26 mouse cellular contexts compared by ENCODE assay signal in the genomic region with DNA sequence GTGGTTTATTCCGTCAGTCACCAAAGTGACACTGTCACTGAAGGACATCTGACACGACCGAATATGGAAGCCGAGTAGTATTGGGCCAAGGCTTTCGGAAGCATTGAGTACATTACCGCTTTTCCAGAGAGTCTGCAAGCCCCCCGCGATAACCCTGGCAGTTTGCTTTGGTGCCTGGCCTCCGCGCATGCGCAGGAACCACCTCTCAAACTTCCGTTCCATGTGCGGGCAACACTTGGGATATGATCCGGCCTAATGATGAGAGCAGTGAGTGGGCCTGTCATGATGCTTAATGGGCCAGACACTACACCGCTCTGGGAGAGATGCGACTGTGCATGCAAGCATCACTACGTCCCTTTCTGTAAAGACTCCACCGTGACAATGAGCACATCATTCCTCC. TPM values are rescaled to one million over a fixed set of nuclear protein-coding genes. Genes with fewer than 3 reads are reported as not detected.
"Had no signal": no experiment of that assay in that cellular context is flagged by ENCODE, and none has a peak within 500 bp of the region (broad histone marks: within the 10 kb centered on the region; RNA-seq: fewer than 3 reads in every experiment).

No protein-coding gene starts in this region.

- H3K27ac ChIP-seq: embryonic facial prominence, embryonic 10.5 days; embryonic facial prominence, embryonic 12.5 days; embryonic facial prominence, embryonic 13.5 days; embryonic facial prominence, embryonic 15.5 days; forebrain, embryonic 10.5 days; forebrain, embryonic 12.5 days; forebrain, embryonic 13.5 days; forebrain, embryonic 15.5 days; gastrocnemius, adult 2 months; heart, adult 2 months had no signal

- H3K4me3 ChIP-seq: embryonic facial prominence, embryonic 10.5 days; embryonic facial prominence, embryonic 12.5 days; embryonic facial prominence, embryonic 13.5 days; embryonic facial prominence, embryonic 15.5 days; erythroblast, embryonic 14.5 days; forebrain, embryonic 10.5 days; forebrain, embryonic 12.5 days; forebrain, embryonic 13.5 days; forebrain, embryonic 15.5 days; gastrocnemius, adult 2 months; heart, adult 2 months had no signal

- H3K36me3 ChIP-seq: embryonic facial prominence, embryonic 10.5 days; embryonic facial prominence, embryonic 12.5 days; embryonic facial prominence, embryonic 13.5 days; embryonic facial prominence, embryonic 15.5 days; forebrain, embryonic 10.5 days; forebrain, embryonic 12.5 days; forebrain, embryonic 15.5 days had no signal

- DNase-seq: cerebellum, adult 2 months; cerebellum, adult 8-10 months; cerebellum, adult 9-10 months; cerebellum, adult 9-11 months; cerebellum, postnatal 10 days; cerebellum, postnatal 14 days; cerebellum, postnatal 25 days; cerebellum, postnatal 36 days; embryo, embryonic 11 days; forebrain, postnatal 0 days; gastrocnemius, postnatal 10 days; gastrocnemius, postnatal 14 days; gastrocnemius, postnatal 25 days; gastrocnemius, postnatal 36 days; heart, adult 18-20 months; heart, adult 2 months had no signal

- H3K27me3 ChIP-seq: embryonic facial prominence, embryonic 12.5 days; embryonic facial prominence, embryonic 15.5 days; forebrain, embryonic 12.5 days; forebrain, embryonic 13.5 days; forebrain, embryonic 15.5 days had no signal

RNA-seq across cellular contexts. Expression of a gene that starts 59.4 kb away (rescaled TPM):
- polyA plus RNA-seq: erythroblast, embryonic 14.5 days had no signal
